Mouse (Mus musculus) lung, postnatal 4 days (tissue): Measurements from ENCODE around the gene Jpt1.
"Not testable (repeated sequence)": the region's sequence is repeated elsewhere in the genome, so short reads cannot be mapped to it uniquely, and the experiment has no call there.

Experiments used
- DNase-seq, 2 experiments: peaks; one replicate each; pipeline ENCODE4 v3.0.0; 2021

The Jpt1 gene

GRCm38 (mm10) chr11:115511121-115511520 lies 3.1 kb downstream of the Jpt1 start:
- DNase-seq, result no peak

GRCm38 (mm10) chr11:115510507-115510888 lies 3.7 kb downstream of the Jpt1 start:
- no peak for DNase-seq

GRCm38 (mm10) chr11:115509773-115510506 lies 4.2 kb downstream of the Jpt1 start:
- DNase-seq, result no peak

- DNase-seq, result no peak
These were observed 6.1 kb downstream of the Jpt1 start for GRCm38 (mm10) chr11:115508061-115508460.

GRCm38 (mm10) chr11:115506586-115506985 lies 7.6 kb downstream of the Jpt1 start:
- DNase-seq, result no peak

- DNase-seq, result no peak
These were observed 11.6 kb downstream of the Jpt1 start for GRCm38 (mm10) chr11:115502636-115503035.

GRCm38 (mm10) chr11:115496559-115496958 lies 17.6 kb downstream of the Jpt1 start:
- DNase-seq, result not testable (repeated sequence)

GRCm38 (mm10) chr11:115492387-115492786 lies 21.8 kb downstream of the Jpt1 start:
- no peak for DNase-seq

- peak; percentile 87 to 89 for DNase-seq
These were observed 22.7 kb downstream of the Jpt1 start, which contains the start of gene Nt5c for GRCm38 (mm10) chr11:115491356-115492083. TSS of gene Nt5c (minus strand) at chr11:115491862.

- peak in 1 of 2 experiments; percentile 14 for DNase-seq
These were observed 23.5 kb downstream of the Jpt1 start for GRCm38 (mm10) chr11:115490441-115491355.

- no peak for DNase-seq
These were observed 25.6 kb downstream of the Jpt1 start for GRCm38 (mm10) chr11:115488551-115489104.

GRCm38 (mm10) chr11:115485155-115485554 lies 29.0 kb downstream of the Jpt1 start:
- no peak for DNase-seq

GRCm38 (mm10) chr11:115483726-115484125 lies 30.5 kb downstream of the Jpt1 start:
- peak; percentile 67 to 80 for DNase-seq

- DNase-seq, result no peak
These were observed 30.9 kb downstream of the Jpt1 start for GRCm38 (mm10) chr11:115483278-115483677.

- DNase-seq, result no peak
These were observed 32.5 kb downstream of the Jpt1 start for GRCm38 (mm10) chr11:115481553-115482259.

- DNase-seq, result no peak
These were observed 35.8 kb downstream of the Jpt1 start for GRCm38 (mm10) chr11:115478296-115478938.

- DNase-seq, result not testable (repeated sequence)
These were observed 36.8 kb downstream of the Jpt1 start for GRCm38 (mm10) chr11:115477388-115477787.

GRCm38 (mm10) chr11:115476630-115477029 lies 37.6 kb downstream of the Jpt1 start:
- not testable (repeated sequence) for DNase-seq

- no peak for DNase-seq
These were observed 38.4 kb downstream of the Jpt1 start for GRCm38 (mm10) chr11:115475758-115476237.

- peak; percentile 96 to 97 for DNase-seq
These were observed 39.0 kb downstream of the Jpt1 start, which contains the start of gene Armc7 for GRCm38 (mm10) chr11:115475025-115475757. TSS of gene Armc7 (plus strand) at chr11:115475667.
